Comparison of ENCODE assay signal across 8 mouse cellular contexts in genomic region chr11:75533314-75534015, GRCm38 (mm10). TPM values are rescaled to one million over a fixed set of nuclear protein-coding genes. Genes with fewer than 3 reads are reported as not detected.
DNase-seq lines count a peak whose midpoint lies in the region; ATAC-seq lines count a peak whose summit lies in the region.

No protein-coding gene starts in this region.

- peak overlapping the region; percentile 19; the same call in 1 of the 2 replicates for H3K4me2 ChIP-seq in heart, embryonic 11.5 days
- peak overlapping the region; percentile 97 for H3K4me2 ChIP-seq in forebrain, embryonic 15.5 days (replicated peaks)

- ATAC-seq in heart, embryonic 11.5 days (replicated peaks; ENCODE audit: insufficient number of reproducible peaks, low FRiP score, low TSS enrichment): no peak
- no peak for ATAC-seq in forebrain, embryonic 15.5 days (replicated peaks)

- H3K9me3 ChIP-seq in heart, embryonic 11.5 days (replicated peaks; ENCODE audit: control insufficient read depth, low read length): no peaks in the 10 kb centered on the region
- H3K9me3 ChIP-seq in forebrain, embryonic 15.5 days: no peaks in the 10 kb centered on the region
- no peaks in the 10 kb centered on the region for H3K9me3 ChIP-seq in megakaryocyte, embryonic 14.5 days

- 0 out of 2 replicates have a peak, but pooled peaks cover 4% of the 10 kb centered on the region for H3K27me3 ChIP-seq in heart, embryonic 11.5 days (ENCODE audit: control insufficient read depth, insufficient read depth, low read length)
- H3K27me3 ChIP-seq in forebrain, embryonic 15.5 days: no peaks in the 10 kb centered on the region
- no peaks in the 10 kb centered on the region for H3K27me3 ChIP-seq in megakaryocyte, embryonic 14.5 days (replicated peaks)

- no peak overlapping the region for H3K27ac ChIP-seq in heart, embryonic 11.5 days (ENCODE audit: low read depth, low read length)
- peak overlapping the region; percentile 37 for H3K27ac ChIP-seq in forebrain, embryonic 15.5 days (replicated peaks)

- no peak overlapping the region for H3K9ac ChIP-seq in heart, embryonic 11.5 days (ENCODE audit: low read depth, low read length)
- peak overlapping the region; percentile 98 for H3K9ac ChIP-seq in forebrain, embryonic 15.5 days (replicated peaks)

- no peak for DNase-seq in heart, adult 18-20 months
- peak; percentile 69 for DNase-seq in CD4-positive, CD25-positive, alpha-beta regulatory T cell, adult 2 months (ENCODE audit: low read depth, low spot score)
- DNase-seq in adrenal gland, postnatal 4 days (ENCODE audit: low spot score in 2 of 2): no peak
- no peak for DNase-seq in ovary, adult 18-20 months (ENCODE audit: low spot score)
- no peak for DNase-seq in kidney, postnatal 25 days

- no peak overlapping the region for H3K4me3 ChIP-seq in heart, embryonic 11.5 days (ENCODE audit: low read depth, low read length)
- H3K4me3 ChIP-seq in forebrain, embryonic 15.5 days: peak overlapping the region; percentile 92
- H3K4me3 ChIP-seq in megakaryocyte, embryonic 14.5 days (replicated peaks): peak overlapping the region; percentile 99

- H3K4me1 ChIP-seq in heart, embryonic 11.5 days (ENCODE audit: control insufficient read depth, insufficient read depth, low read length): peaks cover 23% of the 10 kb centered on the region
- H3K4me1 ChIP-seq in forebrain, embryonic 15.5 days: peaks cover 30% of the 10 kb centered on the region
- peaks cover 75% of the 10 kb centered on the region for H3K4me1 ChIP-seq in megakaryocyte, embryonic 14.5 days

- 72% methylated on average over 6 of the region's 6 CpGs for WGBS in heart, embryonic 11.5 days (ENCODE audit: insufficient replicate concordance)
- WGBS in forebrain, embryonic 15.5 days: 83% methylated on average over 6 of the region's 6 CpGs

- no peaks in the 10 kb centered on the region for H3K36me3 ChIP-seq in heart, embryonic 11.5 days (ENCODE audit: control insufficient read depth, insufficient read depth, low read length)
- H3K36me3 ChIP-seq in forebrain, embryonic 15.5 days: no peaks in the 10 kb centered on the region
- peaks cover 53% of the 10 kb centered on the region for H3K36me3 ChIP-seq in megakaryocyte, embryonic 14.5 days (replicated peaks; ENCODE audit: low read length)

RNA-seq across cellular contexts. Expression of gene Slc43a2, which starts 2.0 kb away (rescaled TPM):
- 2.7 and 4.2 TPM in 2 replicates for polyA plus RNA-seq in heart, embryonic 11.5 days (2014; fragmentation: Nextera tagmentation; extraction: Ambion mirVana)
- total RNA-seq in heart, adult 18-20 months (2021): 10 to 100 TPM; 16.2 to 17.3 TPM
- 12.1 and 12.6 TPM in 2 replicates for polyA plus RNA-seq in forebrain, embryonic 15.5 days (2015; fragmentation: Nextera tagmentation; extraction: Ambion mirVana)
- 18.9 and 35.4 TPM in 2 replicates for polyA plus RNA-seq in megakaryocyte, embryonic 14.5 days (2012; ENCODE audit: insufficient read depth, low replicate concordance)
- total RNA-seq in adrenal gland, postnatal 4 days (2021): 10 to 100 TPM; 24.2 to 33.0 TPM

RNA-seq across cellular contexts. Expression of gene Scarf1, which starts 20.1 kb away (rescaled TPM):
- polyA plus RNA-seq in heart, embryonic 11.5 days (2014; fragmentation: Nextera tagmentation; extraction: Ambion mirVana): 7.6 and 8.7 TPM in 2 replicates
- total RNA-seq in heart, adult 18-20 months (2021): 1 to 10 TPM; 6.6 to 6.8 TPM
- polyA plus RNA-seq in forebrain, embryonic 15.5 days (2015; fragmentation: Nextera tagmentation; extraction: Ambion mirVana): 3.1 and 3.3 TPM in 2 replicates
- 27.4 and 42.5 TPM in 2 replicates for polyA plus RNA-seq in megakaryocyte, embryonic 14.5 days (2012; ENCODE audit: insufficient read depth, low replicate concordance)
- 10 to 100 TPM; 13.8 to 14.4 TPM for total RNA-seq in adrenal gland, postnatal 4 days (2021)

RNA-seq across cellular contexts. Expression of gene Rilp, which starts 23.6 kb away (rescaled TPM):
- polyA plus RNA-seq in heart, embryonic 11.5 days (2014; fragmentation: Nextera tagmentation; extraction: Ambion mirVana): 0.94 and 2.0 TPM in 2 replicates
- total RNA-seq in heart, adult 18-20 months (2021): 10 to 100 TPM; 46.5 to 48.2 TPM
- polyA plus RNA-seq in forebrain, embryonic 15.5 days (2015; fragmentation: Nextera tagmentation; extraction: Ambion mirVana): 0.71 and 0.72 TPM in 2 replicates
- 4.2 and 9.5 TPM in 2 replicates for polyA plus RNA-seq in megakaryocyte, embryonic 14.5 days (2012; ENCODE audit: insufficient read depth, low replicate concordance)
- total RNA-seq in adrenal gland, postnatal 4 days (2021): 1 to 10 TPM; 7.7 to 8.5 TPM

RNA-seq across cellular contexts. Expression of gene Prpf8, which starts 46.8 kb away (rescaled TPM):
- polyA plus RNA-seq in heart, embryonic 11.5 days (2014; fragmentation: Nextera tagmentation; extraction: Ambion mirVana): 56.1 and 62.1 TPM in 2 replicates
- total RNA-seq in heart, adult 18-20 months (2021): 10 to 100 TPM; 86.5 to 92.7 TPM
- 55.0 and 58.3 TPM in 2 replicates for polyA plus RNA-seq in forebrain, embryonic 15.5 days (2015; fragmentation: Nextera tagmentation; extraction: Ambion mirVana)
- 18.1 and 35.1 TPM in 2 replicates for polyA plus RNA-seq in megakaryocyte, embryonic 14.5 days (2012; ENCODE audit: insufficient read depth, low replicate concordance)
- 100 to 1,000 TPM; 142 to 156 TPM for total RNA-seq in adrenal gland, postnatal 4 days (2021)

RNA-seq across cellular contexts. Expression of gene Pitpna, which starts 54.4 kb away (rescaled TPM):
- polyA plus RNA-seq in heart, embryonic 11.5 days (2014; fragmentation: Nextera tagmentation; extraction: Ambion mirVana): 57.1 and 59.7 TPM in 2 replicates
- total RNA-seq in heart, adult 18-20 months (2021): 100 to 1,000 TPM in 1 of 2 experiments, 10 to 100 TPM in 1; 98.2 to 107 TPM
- polyA plus RNA-seq in forebrain, embryonic 15.5 days (2015; fragmentation: Nextera tagmentation; extraction: Ambion mirVana): 92.4 and 97.7 TPM in 2 replicates
- 28.3 and 62.8 TPM in 2 replicates for polyA plus RNA-seq in megakaryocyte, embryonic 14.5 days (2012; ENCODE audit: insufficient read depth, low replicate concordance)
- 100 to 1,000 TPM; 120 to 135 TPM for total RNA-seq in adrenal gland, postnatal 4 days (2021)
